Mouse (Mus musculus) stomach, postnatal 0 days (tissue): ENCODE data around the gene Zfp800. TPM values are rescaled to one million over a fixed set of nuclear protein-coding genes. Genes with fewer than 3 reads are reported as not detected.

Experiments
- ATAC-seq: fragments of 200-750 bp; cut with Nextera tagmentation; 2 replicates; pipeline ENCODE4 v1.8.0; 2017; ENCODE audit not compliant: low FRiP score, low TSS enrichment
- DNase-seq: peaks from one replicate; pipeline ENCODE4 v3.0.0-alpha.2; 2016; ENCODE audit warnings: low spot score
- H3K27ac ChIP-seq: fragments of 300-500 bp; sonication (generic); replicated peaks from 2 replicates; pipeline ENCODE4 v1.5.1; 2014; ENCODE audit warnings: mild to moderate bottlenecking, control low read depth
- H3K27me3 ChIP-seq: fragments of 300-500 bp; sonication (generic); 2 replicates; pipeline ENCODE4 v1.6.1; 2014; ENCODE audit warnings: low read length; ENCODE audit not compliant: control insufficient read depth, insufficient read depth
- H3K36me3 ChIP-seq: fragments of 300-500 bp; sonication (generic); 2 replicates; pipeline ENCODE4 v1.6.1; 2014; ENCODE audit warnings: low read length, mixed read lengths; ENCODE audit not compliant: control insufficient read depth, insufficient read depth
- H3K4me1 ChIP-seq: fragments of 300-500 bp; sonication (generic); replicated peaks from 2 replicates; pipeline ENCODE4 v1.6.1; 2014; ENCODE audit warnings: antibody characterized with exemption; ENCODE audit not compliant: control insufficient read depth, insufficient read depth
- H3K4me2 ChIP-seq: fragments of 300-500 bp; sonication (generic); replicated peaks from 2 replicates; pipeline ENCODE4 v1.6.1; 2014; ENCODE audit warnings: low read depth, mild to moderate bottlenecking, control low read depth, moderate library complexity
- H3K4me3 ChIP-seq: fragments of 300-500 bp; sonication (generic); 2 replicates; pipeline ENCODE4 v1.5.1; 2014; ENCODE audit warnings: low read depth, low read length, control low read depth
- H3K9ac ChIP-seq: fragments of 300-500 bp; sonication (generic); 2 replicates; pipeline ENCODE4 v1.6.1; 2014; ENCODE audit warnings: mild to moderate bottlenecking, low read length, control low read depth, mixed read lengths
- H3K9me3 ChIP-seq: fragments of 300-500 bp; sonication (generic); 2 replicates; pipeline ENCODE4 v1.6.1; 2016; ENCODE audit warnings: low read length; ENCODE audit not compliant: control insufficient read depth
- CTCF ChIP-seq: IDR thresholded peaks from 2 replicates; pipeline ENCODE4 v1.5.1; 2016; ENCODE audit warnings: antibody characterized with exemption, low read depth, mild to moderate bottlenecking, moderate library complexity
- EP300 ChIP-seq: optimal IDR thresholded peaks from 2 replicates; pipeline ENCODE3; 2016; ENCODE audit warnings: antibody characterized with exemption
- WGBS: fragments of 180-500 bp; shearing (Covaris S2); extraction: QIAGEN DNeasy Blood & Tissue Kit; methylation state at CpG from one replicate; pipeline ENCODE4 v1.1.7; 2014; 5-methylcytosine and 5-hydroxymethylcytosine counted together
- polyA plus RNA-seq: library from polyadenylated mRNA; unstranded; fragments of >200 nt; fragmentation: Nextera tagmentation; extraction: Ambion mirVana; gene quantifications from 2 replicates; pipeline ENCODE4 v1.2.1, GENCODE M21; 2015

The Zfp800 gene
- polyA plus RNA-seq, 1 experiment from 2014 or later, result 18.4 TPM

GRCm38 (mm10) chr6:28425019-28425418, 27.2 kb upstream of the Zfp800 start:
- no peak overlapping the region for H3K27ac ChIP-seq
- TF ChIP-seq EP300, result no peak
- no peak for TF ChIP-seq CTCF
- H3K4me3 ChIP-seq, result no peak overlapping the region
- no peak overlapping the region for H3K9ac ChIP-seq
- DNase-seq (no peak), ATAC-seq (no peak)
- 80% methylated on average over 6 of the region's 6 CpGs for WGBS
- H3K36me3 ChIP-seq, result no peaks in the 10 kb centered on the region
- peaks cover 11% of the 10 kb centered on the region; the same call in 1 of the 2 replicates for H3K4me1 ChIP-seq
- no peaks in the 10 kb centered on the region for H3K9me3 ChIP-seq
- H3K4me2 ChIP-seq, result no peak overlapping the region; the same call in 1 of the 2 replicates
- H3K27me3 ChIP-seq, result no peaks in the 10 kb centered on the region

- Histone ChIP-seq H3K36me3 (no peaks in the 10 kb centered on the region), H3K4me2 (peak overlapping the region; percentile 76), H3K27me3 (no peaks in the 10 kb centered on the region), H3K9me3 (no peaks in the 10 kb centered on the region), H3K4me3 (peak overlapping the region; percentile 96), H3K27ac (peak overlapping the region; percentile 92), H3K9ac (peak overlapping the region; percentile 99), H3K4me1 (peaks cover 11% of the 10 kb centered on the region; the same call in 1 of the 2 replicates)
- TF ChIP-seq EP300 (no peak), CTCF (peak; percentile 56; the same call in 1 of the 2 replicates)
- no peak for ATAC-seq
- peak; percentile 73 for DNase-seq
- WGBS, result 6% methylated on average over 43 of the region's 46 CpGs
Observed at GRCm38 (mm10) chr6:28423767-28424695, 26.2 kb upstream of the Zfp800 start.

GRCm38 (mm10) chr6:28423313-28423712, 25.5 kb upstream of the Zfp800 start, which contains the start of gene Arf5:
Gene Arf5 (plus strand): TSS chr6:28423560.
- ATAC-seq (peak; percentile 64), DNase-seq (peak; percentile 97)
- H3K4me2 ChIP-seq, result peak within 1 kb of the TSS; percentile 76
- peak within 1 kb of the TSS; percentile 99 for H3K9ac ChIP-seq
- H3K27me3 ChIP-seq, result no peaks in the 10 kb centered on the region
- WGBS, result under 1% methylated on average over 33 of the region's 42 CpGs
- H3K4me3 ChIP-seq, result peak within 1 kb of the TSS; percentile 96
- H3K9me3 ChIP-seq, result no peaks in the 10 kb centered on the region
- peaks cover 11% of the 10 kb centered on the region; the same call in 1 of the 2 replicates for H3K4me1 ChIP-seq
- peak within 1 kb of the TSS; percentile 92 for H3K27ac ChIP-seq
- TF ChIP-seq EP300 (no peak), CTCF (no peak)
- peaks cover under 1% of the 10 kb centered on the region; the same call in 1 of the 2 replicates for H3K36me3 ChIP-seq

GRCm38 (mm10) chr6:28422651-28423290, 25.0 kb upstream of the Zfp800 start:
- no peaks in the 10 kb centered on the region for H3K9me3 ChIP-seq
- no peak for DNase-seq
- 63% methylated on average over 15 of the region's 15 CpGs for WGBS
- TF ChIP-seq EP300 (no peak), CTCF (no peak)
- H3K27me3 ChIP-seq, result no peaks in the 10 kb centered on the region
- no peak overlapping the region for H3K9ac ChIP-seq
- H3K36me3 ChIP-seq, result peaks cover 6% of the 10 kb centered on the region
- no peak for ATAC-seq
- peak overlapping the region; percentile 76 for H3K4me2 ChIP-seq
- peak overlapping the region; percentile 96 for H3K4me3 ChIP-seq
- H3K4me1 ChIP-seq, result peaks cover 11% of the 10 kb centered on the region; the same call in 1 of the 2 replicates
- 0 out of 2 replicates have a peak overlapping the region, but pooled peaks have one; percentile 61 for H3K27ac ChIP-seq

- Histone ChIP-seq H3K36me3 (peaks cover 12% of the 10 kb centered on the region), H3K9me3 (no peaks in the 10 kb centered on the region), H3K4me3 (peak overlapping the region; percentile 58), H3K27me3 (no peaks in the 10 kb centered on the region), H3K27ac (peak overlapping the region; percentile 81), H3K4me1 (peaks cover 11% of the 10 kb centered on the region; the same call in 1 of the 2 replicates), H3K4me2 (peak overlapping the region; percentile 70), H3K9ac (peak overlapping the region; percentile 84)
- DNase-seq (peak; percentile 100), ATAC-seq (peak; percentile 97)
- under 1% methylated on average over 26 of the region's 27 CpGs for WGBS
- no peak for TF ChIP-seq EP300
- peak; percentile 88 for TF ChIP-seq CTCF
Observed at GRCm38 (mm10) chr6:28421469-28422000, 23.7 kb upstream of the Zfp800 start.
